Mouse (Mus musculus) hindbrain, postnatal 0 days (tissue): ENCODE measurements around the gene Gm42791. TPM values are rescaled to one million over a fixed set of nuclear protein-coding genes. Genes with fewer than 3 reads are reported as not detected.

Experiments
- ATAC-seq: fragments of 200-750 bp; cut with Nextera tagmentation; 2 replicates; pipeline ENCODE4 v1.8.0; 2017; ENCODE audit warnings: mild to moderate bottlenecking, moderate TSS enrichment, moderate library complexity
- DNase-seq: peaks from one replicate; pipeline ENCODE4 v3.0.0-alpha.2; 2015; ENCODE audit warnings: low spot score
- H3K27ac ChIP-seq: fragments of 300-500 bp; sonication (generic); 2 replicates; pipeline ENCODE4 v1.5.1; 2014; ENCODE audit warnings: mild to moderate bottlenecking
- H3K27me3 ChIP-seq: fragments of 300-500 bp; sonication (generic); 2 replicates; pipeline ENCODE4 v1.6.1; 2014; ENCODE audit warnings: low read length, mixed read lengths; ENCODE audit not compliant: insufficient read depth
- H3K36me3 ChIP-seq: fragments of 300-500 bp; sonication (generic); 2 replicates; pipeline ENCODE4 v1.6.1; 2014; ENCODE audit warnings: low read length, mixed read lengths; ENCODE audit not compliant: insufficient read depth
- H3K4me1 ChIP-seq: fragments of 300-500 bp; sonication (generic); 2 replicates; pipeline ENCODE4 v1.6.1; 2014; ENCODE audit warnings: antibody characterized with exemption, low read length, mixed read lengths; ENCODE audit not compliant: insufficient read depth
- H3K4me2 ChIP-seq: fragments of 300-500 bp; sonication (generic); 2 replicates; pipeline ENCODE4 v1.6.1; 2014; ENCODE audit warnings: low read depth, mild to moderate bottlenecking, low read length, moderate library complexity, mixed read lengths
- H3K4me3 ChIP-seq: fragments of 300-500 bp; sonication (generic); 2 replicates; pipeline ENCODE4 v1.5.1; 2014; ENCODE audit warnings: low read length
- H3K9ac ChIP-seq: fragments of 300-500 bp; sonication (generic); replicated peaks from 2 replicates; pipeline ENCODE4 v1.6.1; 2014; ENCODE audit warnings: mild to moderate bottlenecking, low read length, moderate library complexity, mixed read lengths
- H3K9me3 ChIP-seq: fragments of 300-500 bp; sonication (generic); 2 replicates; pipeline ENCODE4 v1.6.1; 2016; ENCODE audit warnings: low read length, mixed read lengths
- CTCF ChIP-seq: IDR thresholded peaks from 2 replicates; pipeline ENCODE4 v1.5.1; 2016; ENCODE audit warnings: antibody characterized with exemption, control low read depth, low read depth
- WGBS: fragments of 180-500 bp; shearing (Covaris S2); extraction: QIAGEN DNeasy Blood & Tissue Kit; methylation state at CpG from one replicate; pipeline ENCODE4 v1.1.7; 2014; 5-methylcytosine and 5-hydroxymethylcytosine counted together
- polyA plus RNA-seq: library from polyadenylated mRNA; unstranded; fragments of >200 nt; fragmentation: Nextera tagmentation; extraction: Ambion mirVana; gene quantifications from 2 replicates; pipeline ENCODE4 v1.2.1, GENCODE M21; 2015
- total RNA-seq: library from RNA; depleted of rRNA; stranded (reverse); fragments of >200 nt; gene quantifications from 2 replicates; pipeline ENCODE4 v1.2.3, GENCODE M21; 2014; rRNA removed

Gm42791 gene
- total and polyA plus RNA-seq, 2 experiments from 2014 or later: 1.6 TPM; not detected in 1

DNA sequence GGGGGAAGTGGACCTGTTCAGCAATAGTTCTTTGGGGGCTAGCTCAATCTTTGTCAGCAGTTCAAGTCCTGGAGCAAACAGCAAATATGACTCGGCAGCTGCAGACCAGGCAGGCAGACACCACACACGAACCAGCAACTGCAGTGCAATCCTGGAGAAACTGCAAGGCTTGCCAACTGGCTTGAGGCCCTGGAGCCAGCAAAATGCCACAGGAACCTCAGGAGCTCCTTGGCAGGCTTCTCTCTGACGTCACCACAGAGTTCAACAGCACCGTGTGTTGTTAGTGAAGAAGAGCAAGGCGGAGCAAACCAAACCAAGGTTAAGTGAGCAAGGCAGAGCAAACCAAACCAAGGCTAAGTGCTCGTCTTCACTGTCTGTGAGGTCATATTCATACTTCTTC, 145.4 kb downstream of the Gm42791 start:
- Histone ChIP-seq H3K36me3 (no peaks in the 10 kb centered on the region), H3K4me3 (no peak overlapping the region), H3K27me3 (no peaks in the 10 kb centered on the region), H3K9me3 (no peaks in the 10 kb centered on the region), H3K4me2 (no peak overlapping the region), H3K9ac (no peak overlapping the region), H3K4me1 (no peaks in the 10 kb centered on the region; the same call in 1 of the 2 replicates), H3K27ac (no peak overlapping the region)
- WGBS: 73% methylated on average over 6 of the region's 6 CpGs
- TF ChIP-seq CTCF: no peak
- no peak for DNase-seq
- ATAC-seq: no peak

DNA sequence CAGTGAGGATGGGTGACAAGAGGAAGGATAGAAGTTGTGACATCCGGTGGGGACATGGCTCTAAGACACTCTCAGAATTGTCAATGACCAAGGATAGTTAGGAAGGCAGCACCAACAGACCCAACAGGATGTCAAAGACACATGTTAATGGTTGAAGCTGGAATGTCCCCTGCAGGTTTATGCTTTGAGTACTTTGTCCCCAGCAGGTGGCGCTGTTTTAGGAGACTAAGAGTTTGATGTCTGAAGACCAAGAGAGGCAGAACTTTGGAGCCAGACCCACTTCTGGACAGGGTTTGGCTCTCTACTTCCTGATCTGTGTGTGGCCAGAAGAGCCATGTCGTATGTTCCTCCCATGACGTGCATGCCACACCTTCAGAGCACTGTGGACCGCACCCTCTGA, 147.9 kb downstream of the Gm42791 start:
- WGBS: 97% methylated on average over 5 of the region's 5 CpGs
- TF ChIP-seq CTCF: peak; percentile 39
- H3K4me2 ChIP-seq: no peak overlapping the region
- no peak for DNase-seq
- no peaks in the 10 kb centered on the region for H3K36me3 ChIP-seq
- no peak overlapping the region for H3K9ac ChIP-seq
- H3K4me1 ChIP-seq: no peaks in the 10 kb centered on the region
- no peak overlapping the region for H3K27ac ChIP-seq
- no peak for ATAC-seq
- no peaks in the 10 kb centered on the region for H3K27me3 ChIP-seq
- no peak overlapping the region for H3K4me3 ChIP-seq
- no peaks in the 10 kb centered on the region for H3K9me3 ChIP-seq

Other genes starting within 250 kb of the Gm42791 start
- 33.7 and 34.3 TPM in 2 replicates for gene Katnal1, start 65.8 kb downstream of the Gm42791 start, total RNA-seq
- 23.8 and 28.1 TPM in 2 replicates for gene Katnal1, start 65.8 kb downstream of the Gm42791 start, polyA plus RNA-seq
- gene Uspl1, start 189.2 kb upstream of the Gm42791 start, total RNA-seq: 37.2 and 43.4 TPM in 2 replicates
- 42.8 and 44.7 TPM in 2 replicates for gene Uspl1, start 189.2 kb upstream of the Gm42791 start, polyA plus RNA-seq
- 128 and 150 TPM in 2 replicates for gene Hmgb1, start 189.3 kb upstream of the Gm42791 start, total RNA-seq
- 757 and 786 TPM in 2 replicates for gene Hmgb1, start 189.3 kb upstream of the Gm42791 start, polyA plus RNA-seq